Mouse (Mus musculus) heart, embryonic 11.5 days (tissue): ENCODE measurements at regions not wholly inside any gene's neighbourhood (a gene's known extent, or its start where the extent isn't known, plus 50 kb on each side); places are given as distances from the start of the nearest gene placed in this dataset.

Source experiments
- ATAC-seq: fragments of 200-750 bp; cut with Nextera tagmentation; replicated peaks from 2 replicates; pipeline ENCODE4 v1.8.0; 2017; ENCODE audit warnings: moderate library complexity; ENCODE audit not compliant: insufficient number of reproducible peaks, low FRiP score, low TSS enrichment
- H3K27ac ChIP-seq: fragments of 300-500 bp; sonication (generic); 2 replicates; pipeline ENCODE4 v1.5.1; 2014; ENCODE audit warnings: mild to moderate bottlenecking, low read depth, low read length
- H3K27me3 ChIP-seq: fragments of 300-500 bp; sonication (generic); 2 replicates; pipeline ENCODE4 v1.6.1; 2014; ENCODE audit warnings: mild to moderate bottlenecking, low read length, mixed read lengths; ENCODE audit not compliant: control insufficient read depth, insufficient read depth
- H3K36me3 ChIP-seq: fragments of 300-500 bp; sonication (generic); 2 replicates; pipeline ENCODE4 v1.6.1; 2014; ENCODE audit warnings: mild to moderate bottlenecking, low read length, moderate library complexity, mixed read lengths; ENCODE audit not compliant: control insufficient read depth, insufficient read depth
- H3K4me1 ChIP-seq: fragments of 300-500 bp; sonication (generic); 2 replicates; pipeline ENCODE4 v1.6.1; 2014; ENCODE audit warnings: low read length; ENCODE audit not compliant: control insufficient read depth, insufficient read depth
- H3K4me2 ChIP-seq: fragments of 300-500 bp; sonication (generic); 2 replicates; pipeline ENCODE4 v1.6.1; 2014; ENCODE audit warnings: mild to moderate bottlenecking, moderate library complexity
- H3K4me3 ChIP-seq: fragments of 300-500 bp; sonication (generic); 2 replicates; pipeline ENCODE4 v1.5.1; 2014; ENCODE audit warnings: low read depth, low read length
- H3K9ac ChIP-seq: fragments of 300-500 bp; sonication (generic); 2 replicates; pipeline ENCODE4 v1.6.1; 2014; ENCODE audit warnings: mild to moderate bottlenecking, low read depth, low read length, moderate library complexity
- H3K9me3 ChIP-seq: fragments of 300-500 bp; sonication (generic); replicated peaks from 2 replicates; pipeline ENCODE4 v1.6.1; 2016; ENCODE audit warnings: low read length; ENCODE audit not compliant: control insufficient read depth
- WGBS: fragments of 180-500 bp; shearing (Covaris S2); extraction: QIAGEN DNeasy Blood & Tissue Kit; methylation state at CpG from one replicate; pipeline ENCODE4 v1.1.7; 2014; ENCODE audit not compliant: insufficient replicate concordance; 5-methylcytosine and 5-hydroxymethylcytosine counted together

DNA sequence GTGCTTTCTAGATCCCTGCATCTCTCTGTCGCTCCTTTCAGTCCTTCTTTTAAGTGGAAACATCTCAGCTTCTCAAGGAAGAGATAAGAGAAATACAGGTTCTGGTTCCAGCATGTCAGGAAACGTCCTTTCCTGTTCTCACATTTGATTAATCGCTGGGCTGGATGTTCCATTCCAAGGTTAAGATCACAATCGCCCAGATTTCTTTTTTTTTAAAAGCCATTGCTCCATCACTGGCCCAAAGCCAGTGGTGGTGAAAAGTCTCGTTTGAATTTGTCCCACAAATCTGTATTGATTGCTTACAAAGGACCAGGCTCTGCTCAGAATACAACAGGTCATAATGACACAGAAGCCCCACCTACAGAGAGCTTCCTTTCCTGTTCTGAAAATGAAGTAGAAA is 281.2 kb upstream of the Tank start:
- H3K27ac ChIP-seq: no peak overlapping the region
- no peak for ATAC-seq
- no peak overlapping the region for H3K9ac ChIP-seq
- H3K36me3 ChIP-seq: no peaks in the 10 kb centered on the region
- H3K4me2 ChIP-seq: no peak overlapping the region
- H3K4me3 ChIP-seq: no peak overlapping the region
- no peaks in the 10 kb centered on the region for H3K27me3 ChIP-seq
- H3K9me3 ChIP-seq: no peaks in the 10 kb centered on the region
- 0 out of 2 replicates have a peak, but pooled peaks cover 4% of the 10 kb centered on the region for H3K4me1 ChIP-seq
- 28% methylated on average over 5 of the region's 5 CpGs for WGBS

DNA sequence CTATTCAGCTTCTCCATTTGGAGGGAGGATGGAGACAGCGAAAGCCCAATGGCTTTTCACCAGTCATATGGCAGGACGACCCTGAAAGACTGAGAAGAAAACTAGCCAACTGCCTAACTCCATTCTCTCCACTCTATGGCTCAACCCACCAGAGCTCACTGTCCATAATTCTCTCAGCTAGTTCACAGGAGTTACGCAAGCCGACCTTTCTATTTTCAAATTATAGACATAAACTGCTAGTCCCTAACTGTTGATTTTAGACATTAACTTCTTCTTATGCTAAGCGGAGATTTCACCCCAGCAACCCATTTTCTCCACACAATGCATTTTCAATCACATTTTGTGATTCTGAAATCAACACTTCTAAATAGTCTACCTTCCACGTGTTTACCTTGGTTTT is 281.8 kb upstream of the Tank start:
- 75% methylated on average over 6 of the region's 6 CpGs for WGBS
- ATAC-seq: no peak
- H3K4me3 ChIP-seq: no peak overlapping the region
- H3K27ac ChIP-seq: no peak overlapping the region
- no peaks in the 10 kb centered on the region for H3K27me3 ChIP-seq
- H3K36me3 ChIP-seq: no peaks in the 10 kb centered on the region
- no peak overlapping the region for H3K9ac ChIP-seq
- no peaks in the 10 kb centered on the region for H3K9me3 ChIP-seq
- 0 out of 2 replicates have a peak, but pooled peaks cover 4% of the 10 kb centered on the region for H3K4me1 ChIP-seq
- no peak overlapping the region for H3K4me2 ChIP-seq

DNA sequence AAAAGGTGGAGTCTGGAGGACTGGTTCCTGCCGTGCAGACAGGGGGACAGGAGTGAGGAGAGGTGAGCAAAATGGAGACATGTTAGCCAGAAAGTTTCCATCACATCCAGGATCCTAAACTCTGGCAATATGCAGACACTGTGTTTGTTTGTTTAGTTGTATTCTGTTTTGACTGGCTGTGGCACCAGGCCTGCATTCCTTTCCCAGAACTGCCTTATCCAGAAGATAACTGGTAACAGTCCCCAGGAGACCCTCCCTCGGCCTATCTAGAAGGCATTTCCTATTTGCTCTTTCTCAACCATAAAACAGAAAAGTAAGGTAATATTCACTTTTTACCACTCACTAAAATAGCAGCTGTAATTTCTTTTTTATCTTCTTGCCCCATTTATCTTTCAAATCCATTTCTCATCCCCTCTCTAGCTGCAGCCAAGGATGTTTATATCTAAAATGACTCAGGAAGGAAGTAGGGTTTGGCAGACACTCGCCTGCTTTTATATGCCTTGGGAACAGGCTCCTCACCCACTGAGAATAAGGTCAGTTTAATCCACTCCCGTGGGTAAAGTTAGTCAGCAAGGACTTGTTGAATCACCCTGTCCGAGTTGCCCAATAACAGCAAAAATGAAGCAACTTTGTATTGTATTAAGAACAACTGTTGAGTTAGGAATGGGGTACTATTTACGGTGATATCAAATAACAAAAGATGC is 283.0 kb upstream of the Tank start:
- H3K4me2 ChIP-seq: no peak overlapping the region
- H3K27me3 ChIP-seq: no peaks in the 10 kb centered on the region
- WGBS: 30% methylated on average over 6 of the region's 6 CpGs
- H3K4me1 ChIP-seq: 0 out of 2 replicates have a peak, but pooled peaks cover 4% of the 10 kb centered on the region
- peak overlapping the region; percentile 59; the same call in 1 of the 2 replicates for H3K27ac ChIP-seq
- H3K9me3 ChIP-seq: no peaks in the 10 kb centered on the region
- ATAC-seq: no peak
- H3K4me3 ChIP-seq: no peak overlapping the region
- no peaks in the 10 kb centered on the region for H3K36me3 ChIP-seq
- 0 out of 2 replicates have a peak overlapping the region, but pooled peaks have one; percentile 10 for H3K9ac ChIP-seq

DNA sequence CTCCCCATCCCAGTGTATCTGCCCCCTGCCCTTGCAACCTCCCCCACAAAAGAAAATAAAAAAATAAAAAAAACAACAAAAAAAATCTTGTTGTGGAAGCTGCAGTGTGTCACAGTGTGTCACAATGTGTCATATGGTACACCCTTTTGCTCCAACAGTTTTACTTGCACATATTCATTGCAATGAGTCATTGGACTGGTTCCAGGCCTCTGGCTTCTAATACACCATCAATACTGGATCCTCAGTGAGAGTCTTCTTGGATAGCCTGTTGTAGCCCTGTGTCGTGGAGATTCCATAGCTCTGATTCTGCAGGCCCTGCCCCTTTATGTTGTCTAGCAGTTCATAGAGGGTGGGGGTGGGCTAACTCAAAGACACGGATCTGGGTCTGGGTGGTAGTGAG is 290.1 kb upstream of the Tank start:
- H3K27ac ChIP-seq: no peak overlapping the region
- no peaks in the 10 kb centered on the region for H3K27me3 ChIP-seq
- H3K4me1 ChIP-seq: no peaks in the 10 kb centered on the region
- H3K9ac ChIP-seq: no peak overlapping the region
- no peak for ATAC-seq
- H3K4me3 ChIP-seq: no peak overlapping the region
- H3K36me3 ChIP-seq: no peaks in the 10 kb centered on the region
- whole genome bisulfite sequencing: 77% methylated on average over 2 of the region's 2 CpGs
- no peaks in the 10 kb centered on the region for H3K9me3 ChIP-seq
- no peak overlapping the region for H3K4me2 ChIP-seq

DNA sequence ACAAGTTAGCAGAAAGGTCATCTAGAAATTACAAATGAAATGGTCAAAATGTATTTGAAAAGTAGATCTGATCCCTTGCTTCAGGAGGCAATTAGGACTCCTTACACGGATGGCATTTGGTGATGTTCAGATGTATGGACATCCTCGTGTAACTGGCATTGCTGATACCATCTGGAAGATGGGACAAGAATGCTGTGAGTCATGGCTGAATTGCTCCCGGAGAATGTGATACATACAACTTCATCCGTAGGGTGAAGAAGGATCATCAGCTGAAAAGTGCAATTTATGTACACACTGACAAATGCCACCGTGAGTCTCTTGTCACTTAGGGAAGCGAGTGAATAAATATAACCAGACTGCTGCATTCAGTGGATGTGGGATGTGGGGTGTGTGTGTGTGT is 293.7 kb upstream of the Tank start:
- no peak overlapping the region for H3K9ac ChIP-seq
- H3K27ac ChIP-seq: no peak overlapping the region
- no peaks in the 10 kb centered on the region for H3K36me3 ChIP-seq
- no peaks in the 10 kb centered on the region for H3K9me3 ChIP-seq
- no peaks in the 10 kb centered on the region for H3K27me3 ChIP-seq
- ATAC-seq: no peak
- H3K4me3 ChIP-seq: no peak overlapping the region
- WGBS: 71% methylated on average over 6 of the region's 6 CpGs
- H3K4me2 ChIP-seq: no peak overlapping the region
- no peaks in the 10 kb centered on the region for H3K4me1 ChIP-seq

DNA sequence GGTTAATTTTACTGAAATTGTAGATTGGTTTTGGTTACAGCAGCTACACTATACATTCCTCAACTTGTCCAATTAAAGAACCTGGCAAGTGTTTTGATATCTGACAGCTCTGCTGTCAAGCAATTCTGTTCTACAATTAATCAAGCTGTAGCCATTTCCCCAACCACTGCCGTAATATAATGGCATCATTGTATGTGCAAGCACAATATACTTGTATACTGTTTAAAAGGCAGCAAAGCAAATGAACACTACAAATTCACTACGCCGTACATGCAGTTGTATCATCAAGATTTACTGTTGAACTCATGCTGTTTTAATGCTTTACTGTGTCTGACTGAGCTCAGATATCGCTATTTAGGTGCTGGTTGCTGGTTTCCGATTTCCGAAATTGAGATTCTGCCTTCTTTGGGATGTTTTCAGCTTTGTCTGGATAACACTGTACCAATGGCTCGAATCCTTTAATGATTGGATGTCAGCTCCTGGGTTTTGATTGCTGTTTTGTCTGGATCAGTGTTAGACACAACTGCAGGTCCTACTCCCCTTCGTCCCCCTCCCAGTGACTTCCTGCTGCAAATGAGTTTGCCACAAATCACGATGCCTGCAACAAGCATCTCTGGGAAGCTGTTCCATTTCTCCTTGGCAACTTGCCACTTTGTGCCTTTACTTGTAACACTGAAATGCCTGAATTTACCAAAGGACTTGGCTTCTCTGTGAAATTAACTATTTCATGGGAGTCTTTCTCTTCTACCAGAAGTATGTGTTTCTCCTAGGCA is 294.4 kb upstream of the Tank start:
- H3K9ac ChIP-seq: no peak overlapping the region
- no peak overlapping the region for H3K27ac ChIP-seq
- no peaks in the 10 kb centered on the region for H3K27me3 ChIP-seq
- H3K4me2 ChIP-seq: no peak overlapping the region
- H3K4me1 ChIP-seq: no peaks in the 10 kb centered on the region
- 70% methylated on average over 9 of the region's 9 CpGs for WGBS
- no peaks in the 10 kb centered on the region for H3K9me3 ChIP-seq
- H3K4me3 ChIP-seq: no peak overlapping the region
- ATAC-seq: no peak
- H3K36me3 ChIP-seq: no peaks in the 10 kb centered on the region

DNA sequence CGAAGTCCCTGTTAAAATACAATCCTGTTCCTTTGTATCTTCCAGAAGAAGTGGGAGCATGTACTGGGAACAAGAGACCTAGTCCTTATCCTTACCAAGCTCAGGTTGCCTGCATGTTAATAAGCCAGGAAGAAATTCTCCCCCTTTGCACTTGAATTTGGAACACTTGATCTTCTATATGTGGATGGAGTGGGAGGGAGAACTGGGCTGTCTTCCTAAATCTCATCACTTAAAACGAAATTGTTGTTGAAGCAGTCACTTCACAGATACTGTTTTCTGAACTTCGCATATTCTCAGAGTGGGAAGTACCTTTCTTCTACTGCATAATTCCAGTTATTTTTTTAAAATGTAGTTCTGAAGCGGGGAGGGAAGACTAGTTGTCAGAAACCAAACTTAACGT is 305.7 kb upstream of the Tank start:
- Histone ChIP-seq H3K9ac (no peak overlapping the region), H3K36me3 (no peaks in the 10 kb centered on the region), H3K9me3 (no peaks in the 10 kb centered on the region), H3K4me3 (no peak overlapping the region), H3K4me2 (no peak overlapping the region), H3K4me1 (no peaks in the 10 kb centered on the region), H3K27ac (no peak overlapping the region), H3K27me3 (no peaks in the 10 kb centered on the region)
- 71% methylated on average over 5 of the region's 5 CpGs for whole genome bisulfite sequencing
- ATAC-seq: no peak

DNA sequence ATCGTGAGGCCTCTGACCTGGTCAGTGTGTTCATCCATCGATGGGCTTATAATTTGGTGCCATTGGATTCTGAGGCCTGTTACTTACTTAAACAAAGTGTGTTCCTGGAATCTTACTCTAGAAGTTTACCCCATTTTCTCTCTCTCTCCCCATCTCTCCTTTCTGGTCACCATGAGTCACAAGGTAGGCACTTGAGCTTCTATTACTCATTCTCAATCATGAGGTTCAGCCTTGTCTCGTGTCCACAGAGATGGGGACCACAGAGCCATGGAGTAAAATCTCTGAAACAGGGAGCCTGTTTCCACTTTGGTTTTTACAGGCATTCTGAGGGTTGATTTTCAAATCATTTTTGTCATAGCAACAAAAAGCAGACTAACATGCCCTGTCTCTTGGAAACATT is 304.7 kb upstream of the Rbms1 start:
- Histone ChIP-seq H3K9ac (no peak overlapping the region), H3K9me3 (no peaks in the 10 kb centered on the region), H3K27me3 (no peaks in the 10 kb centered on the region), H3K27ac (no peak overlapping the region), H3K36me3 (no peaks in the 10 kb centered on the region), H3K4me3 (no peak overlapping the region), H3K4me2 (no peak overlapping the region), H3K4me1 (no peaks in the 10 kb centered on the region)
- ATAC-seq: no peak
- 84% methylated on average over 3 of the region's 3 CpGs for WGBS
